Mouse (Mus musculus): Measurements from ENCODE around the gene Slc17a1.

Gene Slc17a1

GRCm38 (mm10) chr13:23867405-23867804 lies at the start of gene Slc17a1:
Slc17a1 (plus strand) TSS chr13:23867750.
- peak; percentile 72 for DNase-seq

GRCm38 (mm10) chr13:23820179-23820940 lies 47.2 kb upstream of the Slc17a1 start:
- DNase-seq = no peak

DNA sequence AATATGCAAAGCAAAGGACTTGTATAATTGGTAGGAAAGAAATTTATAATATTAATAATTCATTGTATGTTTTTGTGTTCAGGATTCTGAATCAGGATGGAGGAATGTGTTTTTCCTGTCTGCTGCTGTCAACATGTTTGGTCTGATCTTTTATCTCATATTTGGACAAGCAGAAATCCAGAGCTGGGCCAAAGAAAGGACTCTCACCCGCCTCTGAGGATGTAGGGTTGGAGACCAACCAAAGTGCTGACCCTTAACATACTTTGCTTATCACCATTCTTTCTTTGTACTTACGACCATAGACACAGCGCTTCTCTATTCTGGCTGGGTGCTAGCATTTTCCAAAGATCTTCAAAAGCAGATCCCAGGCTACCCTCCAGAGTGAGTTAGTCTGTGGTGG lies 45.3 kb upstream of the Slc17a1 start:
- DNase-seq = no peak

DNA sequence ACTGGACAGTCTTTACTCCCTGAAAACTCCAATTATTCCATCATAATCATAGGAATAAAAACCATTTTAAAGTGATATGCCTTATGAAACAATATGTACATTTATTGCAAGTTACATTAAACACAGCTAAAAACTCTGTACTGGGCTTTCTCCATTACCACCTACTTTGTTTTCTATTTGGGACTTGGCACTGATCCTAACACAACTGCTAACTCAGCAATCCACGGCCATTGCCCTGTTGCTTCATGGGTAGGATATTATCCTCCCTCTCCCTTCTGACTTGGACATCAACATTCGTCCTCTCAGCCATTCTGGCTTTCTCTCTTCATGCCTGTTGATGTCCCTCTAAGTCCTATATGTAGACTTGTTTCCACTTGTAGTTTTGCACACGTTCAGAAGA lies 40.9 kb upstream of the Slc17a1 start:
- no peak for DNase-seq

- peak; percentile 72 for DNase-seq
These were observed 34.5 kb upstream of the Slc17a1 start for GRCm38 (mm10) chr13:23833053-23833452.

- DNase-seq = peak; percentile 79
These were observed 32.7 kb upstream of the Slc17a1 start for GRCm38 (mm10) chr13:23834836-23835235.

- peak; percentile 60 for DNase-seq
These were observed 30.9 kb upstream of the Slc17a1 start for GRCm38 (mm10) chr13:23836630-23837029.

DNA sequence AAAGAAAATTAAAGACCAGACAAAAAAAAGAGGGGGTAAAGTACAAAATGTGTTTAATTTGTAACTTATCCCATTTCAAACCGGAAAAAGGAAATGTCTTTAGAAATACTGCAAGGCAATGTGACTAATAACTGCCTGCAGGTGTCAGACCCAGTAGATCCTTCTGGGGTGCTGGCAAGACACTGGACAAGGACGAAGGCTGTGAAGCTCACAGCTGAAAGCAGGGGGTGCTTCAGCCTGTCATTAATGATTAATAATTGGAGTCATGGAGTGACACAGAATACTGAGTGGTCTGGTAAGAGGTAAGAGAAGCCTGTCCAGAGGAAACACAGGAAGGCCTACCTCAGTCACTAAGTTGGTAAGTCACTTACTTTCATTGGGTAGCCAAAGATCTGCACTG lies 28.2 kb upstream of the Slc17a1 start, which contains the start of gene Slc17a3:
Gene Slc17a3, plus strand, starts transcription at position 127 of the 400 bp plus-strand sequence.
- DNase-seq = peak; percentile 92

GRCm38 (mm10) chr13:23845851-23846250 lies 21.7 kb upstream of the Slc17a1 start:
- DNase-seq = no peak

GRCm38 (mm10) chr13:23849299-23849698 lies 18.3 kb upstream of the Slc17a1 start:
- DNase-seq = peak; percentile 1

- DNase-seq = no peak
These were observed 11.1 kb upstream of the Slc17a1 start for GRCm38 (mm10) chr13:23856401-23856800.

- DNase-seq = no peak
These were observed 5.7 kb upstream of the Slc17a1 start for GRCm38 (mm10) chr13:23861815-23862214.

GRCm38 (mm10) chr13:23864711-23865110 lies 2.8 kb upstream of the Slc17a1 start:
- peak; percentile 59 for DNase-seq

- DNase-seq = peak; percentile 57
These were observed 1.4 kb upstream of the Slc17a1 start for GRCm38 (mm10) chr13:23866086-23866710.

DNA sequence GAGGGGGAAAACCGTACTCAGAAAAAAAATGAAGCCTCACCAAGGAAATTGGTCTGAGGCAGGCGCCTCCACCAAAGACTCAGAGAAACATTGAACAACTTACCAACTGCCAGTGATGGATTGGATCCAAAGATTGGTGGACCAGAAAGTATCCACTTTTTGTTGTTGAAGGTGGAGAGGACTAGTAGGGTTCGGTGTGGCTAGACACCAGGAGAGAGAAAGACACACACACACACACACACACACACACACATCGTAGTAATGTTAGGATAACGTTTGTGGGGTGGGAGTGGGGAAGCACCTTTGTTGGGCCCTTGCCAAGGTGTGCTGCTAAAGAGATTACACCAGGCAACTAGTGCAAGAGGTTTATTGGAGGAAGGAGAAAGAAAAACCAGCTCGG lies 550 bp upstream of the Slc17a1 start:
- peak; percentile 90 for DNase-seq

DNA sequence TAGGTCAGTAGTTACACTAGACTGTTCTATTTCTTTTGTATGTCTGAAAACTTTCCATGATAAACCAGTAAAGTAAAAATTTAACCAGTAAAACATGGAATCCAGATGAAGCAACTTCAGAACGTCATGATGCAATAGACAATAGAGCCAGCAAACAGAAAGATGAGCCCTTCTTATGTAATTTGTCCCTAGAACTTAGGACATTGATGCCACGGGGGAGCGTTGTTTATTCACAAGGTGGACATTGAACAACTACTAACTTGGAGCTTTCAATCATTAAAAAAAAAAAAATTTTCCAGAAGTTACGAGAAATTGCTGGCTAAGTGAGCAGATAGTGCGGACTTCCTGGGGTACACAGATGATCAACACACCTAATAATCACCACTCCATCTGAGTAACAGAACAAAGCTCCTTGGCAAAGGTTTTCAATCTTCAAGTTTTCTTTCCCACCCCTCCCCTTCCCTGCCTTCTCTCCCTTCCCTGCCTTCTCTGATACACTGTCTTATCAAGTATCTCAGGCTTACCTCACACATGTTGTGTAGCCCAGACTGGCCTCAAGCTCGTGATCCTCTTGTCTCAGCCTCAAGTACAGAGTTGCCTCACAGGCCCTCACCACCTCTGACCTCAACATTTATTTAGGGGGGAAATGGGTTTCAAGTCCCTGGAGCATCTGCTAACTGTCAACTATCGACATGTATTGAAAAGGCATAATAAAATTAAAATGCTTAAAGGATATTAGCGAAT lies 1.4 kb downstream of the Slc17a1 start:
- DNase-seq = peak; percentile 91

- peak; percentile 86 for DNase-seq
These were observed 2.4 kb downstream of the Slc17a1 start for GRCm38 (mm10) chr13:23869996-23870395.

DNA sequence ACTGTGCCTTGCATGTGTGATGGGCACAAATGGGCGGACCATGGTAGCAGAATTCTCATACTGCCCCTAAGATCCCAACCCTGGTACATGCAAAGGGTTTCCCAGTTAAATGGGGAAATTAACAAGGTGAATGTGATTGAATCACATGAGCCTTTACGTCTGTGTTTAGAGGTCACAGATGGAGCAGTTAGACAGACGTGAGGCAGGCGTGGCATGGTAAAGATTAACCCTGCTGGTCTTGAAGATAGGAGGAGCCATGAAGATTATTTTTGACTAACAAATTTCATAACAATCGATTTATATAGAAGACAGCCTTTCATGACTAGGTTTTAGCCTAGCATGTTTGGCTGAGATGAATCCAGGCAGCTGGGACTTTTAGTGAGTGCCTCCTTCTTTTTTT lies 5.6 kb downstream of the Slc17a1 start:
- peak; percentile 74 for DNase-seq

GRCm38 (mm10) chr13:23879106-23879505 lies 11.6 kb downstream of the Slc17a1 start:
- DNase-seq = no peak

GRCm38 (mm10) chr13:23879636-23880035 lies 12.1 kb downstream of the Slc17a1 start:
- DNase-seq = no peak

GRCm38 (mm10) chr13:23885540-23885939 lies 18.0 kb downstream of the Slc17a1 start:
- DNase-seq = no peak

GRCm38 (mm10) chr13:23887026-23887725 lies 19.6 kb downstream of the Slc17a1 start:
- DNase-seq = no peak

GRCm38 (mm10) chr13:23889011-23889605 lies 21.6 kb downstream of the Slc17a1 start:
- DNase-seq = peak; percentile 82

All from kidney, adult 9 months (tissue).